Mouse (Mus musculus) lung, adult 2 months (tissue): ENCODE data around the gene Btbd7.

Experiments
- CTCF ChIP-seq: fragments of 200-500 bp; IDR thresholded peaks from 2 replicates; pipeline ENCODE4 v1.5.1; 2011; ENCODE audit warnings: mild to moderate bottlenecking, low read length, control low read depth; ENCODE audit not compliant: insufficient read depth
- POLR2A ChIP-seq: fragments of 200-500 bp; IDR thresholded peaks from 2 replicates; pipeline ENCODE4 v1.6.1; 2011; ENCODE audit warnings: low read depth, mild to moderate bottlenecking, control low read depth, low read length, borderline replicate concordance; ENCODE audit errors: extremely low read depth

DNA sequence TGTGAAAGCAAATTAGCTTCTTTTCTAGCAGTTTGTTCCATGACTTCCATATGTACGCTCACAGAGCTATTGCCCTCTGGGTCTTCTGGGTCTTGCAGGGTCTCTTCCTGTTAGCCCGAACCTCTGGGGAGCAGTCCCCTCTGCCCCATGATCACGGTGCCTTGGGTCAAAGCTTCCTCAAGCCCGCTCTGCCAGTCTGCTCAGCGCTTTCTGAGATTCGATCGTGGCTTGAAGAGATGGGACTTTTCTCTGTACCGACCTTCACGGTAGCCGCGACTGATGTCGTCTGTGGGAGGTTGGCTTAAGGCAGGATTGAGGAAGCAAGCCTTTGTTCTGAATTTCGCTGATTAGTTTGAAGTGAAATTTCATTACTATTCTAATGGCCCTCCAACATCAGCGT lies 102.2 kb downstream of the Btbd7 start:
- TF ChIP-seq POLR2A (no peak), CTCF (no peak)
